Mouse (Mus musculus): ENCODE results near the gene Srd5a3.
"Not testable (repeated sequence)": the region's sequence is repeated elsewhere in the genome, so short reads cannot be mapped to it uniquely, and the experiment has no call there.

The Srd5a3 gene

DNA sequence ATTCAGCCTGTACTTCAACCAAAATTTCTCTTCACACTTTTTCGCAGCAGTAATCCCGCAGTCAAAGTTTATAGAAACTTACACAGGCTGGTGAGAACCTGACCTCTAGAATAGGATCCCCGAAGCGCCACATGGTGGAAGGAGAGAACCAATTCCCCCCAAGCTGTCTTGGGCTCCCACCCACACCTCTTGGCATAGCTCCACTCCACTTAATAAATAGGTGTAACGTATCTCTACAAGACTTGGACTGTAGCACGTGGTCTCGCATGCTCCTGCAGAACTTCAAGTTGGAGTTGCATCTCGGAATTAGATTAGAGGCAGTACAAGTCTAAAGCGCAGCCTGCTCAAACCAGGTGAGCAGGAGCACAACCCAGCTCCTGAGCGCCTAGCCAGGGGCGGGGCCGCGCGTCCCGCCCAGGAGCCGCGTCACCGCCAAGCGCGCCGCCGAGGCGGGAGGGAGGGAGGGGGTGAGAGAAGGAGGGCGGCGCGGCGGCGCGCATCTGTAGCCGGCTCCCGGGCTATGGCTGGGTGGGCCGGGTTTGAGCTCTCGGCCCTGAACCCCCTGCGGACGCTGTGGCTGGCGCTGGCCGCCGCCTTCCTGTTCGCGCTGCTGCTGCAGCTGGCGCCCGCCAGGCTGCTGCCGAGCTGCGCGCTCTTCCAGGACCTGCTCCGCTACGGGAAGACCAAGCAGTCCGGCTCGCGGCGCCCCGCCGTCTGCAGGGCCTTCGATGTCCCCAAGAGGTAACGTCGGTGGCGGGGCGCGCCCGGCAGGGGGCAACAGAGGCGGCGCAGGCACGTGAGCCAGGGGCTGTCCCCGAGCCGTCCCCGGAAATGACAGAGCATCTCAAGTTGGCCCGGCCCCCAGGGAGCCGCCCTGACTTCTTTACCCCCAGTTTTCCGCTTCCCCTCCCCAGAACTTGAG lies at the start of gene Srd5a3:
TSS of gene Srd5a3 (plus strand) at position 464 of the 922 bp plus-strand sequence.
- peak; percentile 99 for DNase-seq

DNA sequence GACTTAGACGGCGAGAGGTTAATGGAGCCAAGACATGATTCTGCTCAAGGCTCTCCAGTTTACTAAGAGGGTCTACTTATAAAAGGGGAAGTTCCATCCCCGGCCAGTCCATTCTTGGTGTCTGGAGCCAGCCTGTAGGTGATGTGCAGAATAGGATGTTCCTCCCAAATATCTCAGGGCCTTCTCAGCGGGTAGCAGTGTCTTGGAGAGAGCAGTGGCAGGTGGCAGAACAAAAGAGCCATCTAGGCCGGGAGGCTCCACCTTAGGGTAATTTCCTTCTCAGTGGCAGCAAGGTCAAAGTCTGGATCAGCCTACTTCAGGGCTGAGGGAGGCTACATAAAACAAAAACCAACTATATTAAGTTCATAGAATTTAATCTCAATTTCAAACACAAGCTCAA lies 36.3 kb upstream of the Srd5a3 start:
- not testable (repeated sequence) for DNase-seq

DNA sequence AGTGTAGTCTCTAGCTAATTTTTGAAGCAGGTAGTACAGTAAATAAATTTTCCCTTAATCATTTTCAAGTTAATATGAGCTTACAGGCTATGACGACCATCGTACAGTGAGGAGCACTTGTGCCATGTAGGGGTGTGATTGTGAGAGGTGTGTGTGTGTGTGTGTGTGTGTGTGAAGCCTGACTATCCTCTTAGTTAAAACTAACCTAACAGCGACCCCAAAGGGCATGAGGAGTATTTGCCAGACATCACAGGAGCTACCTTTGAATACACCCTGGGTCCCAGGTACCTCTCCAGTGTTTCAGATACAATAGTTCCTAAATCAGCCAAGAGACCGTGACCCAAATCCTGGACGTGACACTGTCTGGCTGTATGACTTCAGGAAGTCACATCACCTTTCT lies 32.8 kb upstream of the Srd5a3 start:
- DNase-seq: no peak

DNA sequence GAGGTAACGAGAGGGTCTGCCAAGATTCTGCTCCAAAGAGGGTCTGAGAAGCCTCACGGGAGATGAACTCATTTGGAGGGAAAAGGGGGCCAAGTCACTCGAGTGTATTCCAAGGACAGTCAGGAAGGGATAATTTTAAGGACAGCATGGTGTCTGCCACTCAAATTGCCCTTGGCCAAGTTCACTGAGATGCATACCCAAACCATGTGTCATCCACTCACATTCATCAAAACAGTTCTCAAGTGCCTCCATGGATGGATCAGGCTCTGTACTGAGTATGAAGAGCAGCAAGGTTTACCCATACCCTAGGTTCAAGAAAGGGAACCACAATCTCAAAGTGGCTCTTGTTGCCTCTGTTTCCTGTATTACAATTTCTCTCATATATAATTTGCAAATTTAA lies 31.6 kb upstream of the Srd5a3 start:
- no peak for DNase-seq

DNA sequence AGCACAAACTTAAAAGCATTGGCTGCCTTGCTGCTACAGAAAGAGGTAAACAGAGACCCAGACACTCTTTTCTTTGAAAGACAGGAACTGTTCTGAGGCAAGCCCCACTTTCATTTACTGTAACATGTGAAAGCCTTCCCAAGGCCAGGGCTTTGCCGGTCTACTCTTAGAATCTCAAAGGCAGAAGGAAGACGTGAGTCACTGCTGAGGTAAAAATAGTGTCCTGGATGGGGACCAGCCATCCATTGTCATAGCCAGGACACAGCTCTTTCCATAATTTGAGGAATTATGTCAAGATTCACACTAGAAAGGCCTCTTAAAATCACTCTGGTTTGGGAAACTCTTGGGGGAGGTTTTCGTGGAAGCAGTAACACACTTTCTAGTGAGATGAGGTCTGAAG lies 28.9 kb upstream of the Srd5a3 start:
- DNase-seq: no peak

DNA sequence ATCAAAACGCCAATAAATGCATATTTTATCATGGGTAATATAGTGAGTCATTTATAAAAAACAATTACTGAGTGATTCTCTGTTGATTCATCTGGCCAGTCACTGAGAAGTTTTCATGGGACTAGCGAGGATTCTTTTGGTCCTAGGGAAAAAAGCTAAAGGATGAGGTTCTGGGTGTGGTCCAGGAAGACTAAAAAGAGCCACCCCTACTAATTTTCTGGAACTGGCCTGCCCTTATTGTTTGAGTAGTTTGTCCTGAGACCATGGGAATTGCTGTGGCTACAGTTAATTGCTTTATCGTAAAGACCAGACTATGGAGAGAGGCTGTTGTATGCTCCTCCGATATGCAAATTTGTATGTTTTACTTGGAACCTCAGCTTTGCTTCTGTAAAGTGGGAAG lies 28.1 kb upstream of the Srd5a3 start:
- DNase-seq: no peak

DNA sequence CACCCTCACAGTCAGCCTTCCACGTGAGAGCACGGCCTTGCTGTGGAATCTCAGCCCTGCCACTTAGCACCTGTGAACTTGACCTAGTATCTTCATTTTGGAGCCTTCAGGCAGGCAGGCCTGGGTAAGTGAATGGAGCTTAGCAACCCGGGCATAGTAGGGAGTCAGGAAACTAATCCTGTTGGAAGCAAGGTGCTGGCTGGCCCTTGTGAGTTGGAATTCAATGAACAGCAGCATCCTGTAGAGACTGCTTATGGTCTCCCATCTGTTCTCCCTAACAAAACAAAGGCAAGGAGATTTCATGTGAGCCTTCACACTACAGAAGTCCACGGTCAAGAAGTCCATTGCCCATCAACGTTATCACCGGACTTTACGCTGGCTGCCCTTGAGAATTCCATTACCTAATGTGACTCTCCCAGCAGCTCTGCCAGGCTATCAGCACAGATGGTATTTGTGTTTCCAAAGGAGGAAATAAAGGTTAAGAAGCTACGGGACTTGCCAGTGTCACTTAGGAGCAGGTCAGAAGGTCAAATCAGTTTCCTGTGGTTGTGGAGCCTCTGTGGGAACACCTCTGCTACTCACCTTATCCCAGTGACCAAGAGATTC lies 24.5 kb upstream of the Srd5a3 start:
- DNase-seq: no peak

DNA sequence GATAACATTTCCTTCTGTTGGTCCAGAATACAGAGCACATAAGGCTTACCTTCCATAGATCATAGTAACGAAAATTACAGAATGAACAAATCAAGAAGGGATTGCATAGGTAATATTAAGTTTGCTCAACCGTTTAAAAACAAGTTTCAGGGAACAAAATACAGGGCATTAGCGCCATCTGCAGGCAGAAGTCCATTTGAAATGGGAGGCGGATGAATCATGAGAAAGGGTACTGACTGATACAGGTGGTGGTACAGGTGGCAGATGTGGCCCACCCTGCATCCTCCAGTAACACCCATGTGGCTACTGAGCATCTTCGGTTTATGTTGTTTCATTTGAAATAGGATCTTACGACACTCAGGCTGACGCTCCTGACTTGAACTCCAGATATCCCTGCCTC lies 21.6 kb upstream of the Srd5a3 start:
- peak; percentile 9 to 29 for DNase-seq

DNA sequence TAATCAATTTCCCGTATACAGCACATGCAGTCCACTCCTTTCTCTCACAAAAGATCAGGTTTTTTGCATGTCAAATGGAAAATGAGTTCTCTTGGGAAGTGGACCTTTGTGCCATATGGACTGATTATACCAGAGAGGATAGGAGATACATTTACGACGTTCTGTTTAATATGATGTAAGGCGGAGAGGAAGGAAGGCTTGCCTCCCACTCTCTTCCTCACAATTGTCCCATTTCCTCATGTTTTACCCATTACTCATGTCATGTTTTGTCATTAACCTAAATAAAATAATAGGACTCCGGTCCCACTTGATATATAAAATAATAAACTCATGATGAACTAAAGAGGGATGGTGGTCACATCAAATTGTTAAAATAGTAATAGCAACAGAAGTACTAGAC lies 19.4 kb upstream of the Srd5a3 start:
- DNase-seq: no peak

DNA sequence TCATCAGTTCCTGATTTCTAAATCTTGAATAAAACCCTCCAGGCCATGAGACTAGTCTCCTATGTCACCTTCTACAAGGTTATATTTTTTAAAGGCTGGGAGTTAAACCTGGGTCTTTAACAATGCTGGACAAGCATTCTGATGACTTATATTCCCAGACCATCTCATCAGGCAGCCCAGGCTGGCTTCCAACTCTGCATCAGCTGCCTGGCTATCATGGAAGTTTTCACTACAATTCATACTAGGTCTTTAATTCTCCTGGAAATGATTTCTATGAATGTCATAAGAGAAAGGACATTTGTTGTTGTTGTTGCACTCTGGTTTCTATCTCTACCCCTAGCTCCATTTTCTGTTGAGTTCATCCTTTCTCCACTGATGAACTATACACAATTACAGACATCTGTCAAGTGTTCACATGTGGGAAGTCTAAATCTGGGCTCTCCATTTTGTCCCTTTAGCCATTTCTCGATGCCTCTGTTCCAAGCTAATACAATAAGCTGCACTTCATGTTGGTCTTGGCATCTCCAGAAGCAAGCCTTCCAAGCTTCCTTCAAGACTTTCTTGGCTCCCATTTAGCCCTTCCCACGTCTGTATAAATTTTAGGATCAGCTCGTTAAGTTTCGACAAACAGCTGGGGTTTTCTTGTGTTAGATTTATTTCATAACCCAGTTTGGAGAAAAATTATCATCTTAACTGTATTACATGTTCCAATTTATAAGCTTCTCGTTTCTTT lies 12.3 kb upstream of the Srd5a3 start:
- no peak for DNase-seq

DNA sequence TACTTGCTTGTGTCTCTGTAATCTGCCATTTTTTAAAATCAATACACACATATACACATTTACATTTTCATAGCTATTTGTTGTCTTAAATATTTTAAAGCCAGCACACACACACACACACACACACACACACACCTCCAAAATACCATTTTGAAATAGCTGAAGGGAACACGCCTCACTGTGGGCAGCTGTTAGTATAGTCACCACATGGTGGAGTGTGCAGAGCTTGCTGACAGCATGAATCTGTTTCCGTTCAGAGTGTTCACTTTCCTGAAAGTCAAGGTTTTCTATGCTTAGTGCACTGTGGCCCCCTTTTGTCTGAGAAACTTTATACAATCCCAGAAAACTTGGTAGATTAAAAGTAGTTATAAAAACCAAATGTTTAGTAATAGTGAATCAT lies 9.8 kb upstream of the Srd5a3 start:
- no peak for DNase-seq

DNA sequence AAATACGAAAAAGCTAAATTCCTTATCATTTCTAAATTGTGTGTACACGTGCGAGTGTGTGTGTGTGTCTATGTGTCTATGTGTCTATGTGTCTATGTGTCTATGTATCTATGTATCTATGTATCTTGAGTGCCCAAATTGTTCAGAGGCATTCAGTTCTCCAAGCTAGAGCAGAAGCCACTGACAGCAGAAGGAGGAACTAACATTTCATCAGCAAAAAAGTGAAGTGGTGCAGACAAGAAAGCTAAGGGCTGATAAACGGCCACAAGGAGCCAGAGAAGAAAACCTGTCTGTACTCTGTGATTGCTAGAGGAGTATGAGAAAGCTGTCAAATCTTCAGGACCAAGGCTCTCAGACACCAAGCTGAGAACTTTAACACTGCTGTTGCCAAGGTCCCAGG lies 8.1 kb upstream of the Srd5a3 start:
- no peak for DNase-seq

DNA sequence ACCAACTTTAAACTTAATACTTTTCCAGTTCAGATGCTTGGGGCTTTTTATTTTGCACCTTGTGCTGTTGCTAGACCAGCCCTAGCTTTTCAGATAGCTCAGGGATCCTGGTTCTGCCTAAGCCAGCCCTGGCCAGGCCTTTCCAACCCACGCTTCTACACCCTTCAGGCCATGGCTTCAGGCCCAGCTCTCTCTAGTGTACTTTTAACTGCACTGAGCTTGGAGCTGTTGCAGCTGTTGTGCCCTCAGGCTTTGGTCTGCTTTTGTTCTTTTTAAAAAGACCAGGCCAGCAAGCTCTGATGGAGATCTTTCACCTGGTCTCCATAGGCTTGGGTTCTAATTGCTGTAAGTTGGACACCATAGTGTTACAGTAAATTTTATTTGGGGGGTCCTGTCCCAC lies 4.4 kb upstream of the Srd5a3 start:
- no peak for DNase-seq

DNA sequence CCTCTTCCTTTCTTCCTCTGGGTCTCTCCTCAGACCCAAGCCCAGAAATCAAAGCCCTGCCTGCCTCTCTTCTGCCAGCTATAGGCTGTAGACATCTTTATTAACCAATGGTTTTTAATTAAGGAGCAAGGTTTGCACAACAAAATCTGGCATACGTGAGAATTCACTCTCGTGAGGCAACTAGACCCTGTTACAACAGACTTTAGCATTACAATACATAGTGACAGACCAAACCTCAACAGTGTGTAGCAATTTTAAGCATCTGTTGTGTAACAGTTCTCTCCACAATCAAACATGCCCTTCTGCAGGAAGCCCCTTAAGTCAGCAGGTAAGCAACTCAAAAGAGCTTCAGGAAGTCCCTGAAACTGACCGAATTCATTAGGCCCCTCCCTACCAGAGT lies 3.8 kb upstream of the Srd5a3 start:
- DNase-seq: no peak

DNA sequence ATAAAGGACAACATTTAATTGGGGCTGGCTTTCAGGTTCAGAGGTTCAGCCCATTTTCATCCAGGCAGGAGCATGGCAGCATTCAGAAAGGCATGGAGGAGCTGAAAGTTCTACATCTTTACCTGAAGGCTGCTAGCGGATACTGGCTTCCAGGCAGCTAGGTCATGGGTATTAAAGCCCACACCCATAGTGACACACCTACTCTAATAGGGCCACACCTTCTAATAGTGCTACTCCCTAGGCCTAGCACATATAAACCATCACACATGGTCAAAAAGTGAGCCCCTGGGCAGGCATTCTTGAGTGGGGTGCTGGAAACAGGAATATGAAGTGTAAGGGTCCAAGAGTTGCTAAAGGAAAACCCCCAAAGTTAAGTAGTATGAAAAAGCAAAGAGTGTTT lies 2.5 kb upstream of the Srd5a3 start:
- no peak for DNase-seq

DNA sequence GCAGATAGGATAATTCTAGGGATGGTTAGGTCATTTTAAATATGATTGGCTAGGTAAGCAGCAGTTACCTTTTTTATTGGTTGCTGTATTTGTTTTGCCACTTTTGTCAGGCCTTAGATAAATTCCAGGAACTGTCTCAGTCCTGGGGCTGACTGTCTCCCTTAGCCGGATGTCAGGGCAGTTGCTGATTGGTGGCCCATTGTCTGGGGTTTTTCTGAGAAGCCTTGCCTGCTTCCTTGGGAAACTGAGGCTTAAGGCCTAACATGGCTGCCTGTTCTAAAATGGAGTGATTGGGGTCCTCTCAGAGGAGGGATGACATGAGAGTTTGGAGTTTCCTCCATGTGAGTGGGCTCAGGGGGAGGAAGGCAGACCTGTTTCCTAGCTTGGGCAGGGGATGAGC lies 2.0 kb upstream of the Srd5a3 start:
- DNase-seq: no peak

DNA sequence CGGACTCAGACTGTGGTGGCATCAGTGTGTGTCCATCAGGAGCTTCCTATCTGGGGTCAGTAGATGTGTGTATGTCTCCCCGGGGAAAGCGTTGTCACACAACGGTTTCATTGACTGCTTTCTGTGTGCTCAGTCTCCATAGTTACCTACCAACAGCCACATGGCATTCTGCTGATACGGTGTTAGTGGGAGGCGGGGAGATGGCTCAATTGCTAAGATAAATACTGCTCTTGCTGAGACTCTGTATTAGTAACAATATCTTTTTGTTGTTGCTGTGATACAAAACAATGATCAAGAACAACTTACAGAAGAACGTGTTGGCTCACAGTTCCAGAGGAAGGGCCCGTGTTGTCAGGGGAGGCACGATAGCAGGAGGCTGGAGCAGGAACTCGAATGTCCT lies 1.6 kb upstream of the Srd5a3 start:
- DNase-seq: no peak

DNA sequence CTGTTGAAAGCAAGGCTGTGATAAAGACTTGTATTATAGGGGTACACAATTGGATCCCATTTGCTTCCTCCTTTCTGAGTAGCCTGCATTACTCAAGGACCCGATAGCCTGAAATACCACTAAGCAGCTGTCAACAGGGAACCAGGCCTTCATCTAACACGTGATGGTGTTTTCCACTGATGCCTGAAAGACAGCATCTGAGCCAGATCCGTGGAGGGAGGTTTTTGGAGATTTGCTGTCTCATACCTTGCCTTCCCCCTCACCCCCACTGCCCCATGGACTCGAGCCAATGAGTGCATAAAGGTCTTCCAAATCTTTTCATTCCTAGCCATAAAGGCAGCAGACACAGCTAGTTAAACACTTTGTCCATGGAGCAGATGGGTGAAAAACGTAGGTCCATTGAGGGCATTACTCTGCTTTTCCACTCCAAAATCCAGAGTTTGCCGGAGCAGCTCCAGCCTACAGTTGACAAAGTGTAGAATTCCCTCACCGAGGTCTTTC lies 850 bp upstream of the Srd5a3 start:
- no peak for DNase-seq

DNA sequence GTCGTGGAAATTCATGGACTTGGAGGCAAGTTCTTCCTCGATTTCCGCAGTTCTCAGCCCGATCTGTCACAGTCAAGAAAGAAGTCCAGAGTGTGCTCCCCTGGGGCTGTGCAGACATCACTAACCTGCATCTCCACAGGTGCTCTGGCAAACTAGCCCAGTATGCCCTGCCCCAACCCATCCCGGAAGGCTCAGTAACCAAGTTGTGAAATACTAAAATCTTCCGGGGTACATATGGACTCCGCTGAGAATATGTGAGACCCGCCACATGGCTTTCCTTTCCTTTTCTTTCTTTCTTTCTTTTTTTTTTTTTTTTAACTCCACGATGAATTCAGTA lies 627 bp downstream of the Srd5a3 start:
- DNase-seq: no peak

DNA sequence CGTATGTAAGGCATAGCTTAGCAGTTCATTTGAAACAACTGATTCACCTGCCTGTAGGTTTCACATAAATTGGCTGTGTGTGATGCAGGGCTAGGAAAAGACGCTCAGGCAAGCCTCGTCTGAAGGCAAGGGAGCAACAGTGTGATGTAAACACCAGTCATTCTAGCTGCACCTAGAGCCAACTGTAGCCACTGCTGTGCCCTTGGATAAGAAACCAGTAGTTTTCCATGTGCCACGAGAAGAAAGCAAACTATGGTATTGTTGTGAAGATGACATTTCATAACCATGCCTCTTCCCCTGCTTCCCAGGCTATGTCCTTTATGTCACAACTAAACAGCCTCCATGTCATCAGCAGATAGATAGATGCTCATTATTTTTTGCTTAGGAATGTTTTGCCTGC lies 3.3 kb downstream of the Srd5a3 start:
- no peak for DNase-seq

DNA sequence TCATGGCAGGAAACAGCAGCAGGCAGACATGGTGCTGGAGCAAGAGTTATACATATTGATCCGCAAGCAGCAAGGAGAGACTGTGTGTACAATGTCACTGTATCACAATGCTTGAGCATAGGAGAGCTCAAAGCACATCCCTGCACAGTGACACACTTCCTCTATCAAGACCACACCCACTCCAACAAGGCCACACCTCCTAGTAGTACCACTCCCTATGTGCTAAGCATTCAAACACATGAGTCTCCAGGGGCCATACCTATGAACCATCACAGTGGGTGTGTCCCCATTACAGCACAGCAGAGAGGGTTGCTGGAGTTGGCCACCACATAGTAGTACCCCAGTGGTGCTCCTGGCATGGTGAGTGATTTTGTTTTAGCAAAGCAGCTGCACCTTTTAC lies 6.3 kb downstream of the Srd5a3 start:
- no peak for DNase-seq

DNA sequence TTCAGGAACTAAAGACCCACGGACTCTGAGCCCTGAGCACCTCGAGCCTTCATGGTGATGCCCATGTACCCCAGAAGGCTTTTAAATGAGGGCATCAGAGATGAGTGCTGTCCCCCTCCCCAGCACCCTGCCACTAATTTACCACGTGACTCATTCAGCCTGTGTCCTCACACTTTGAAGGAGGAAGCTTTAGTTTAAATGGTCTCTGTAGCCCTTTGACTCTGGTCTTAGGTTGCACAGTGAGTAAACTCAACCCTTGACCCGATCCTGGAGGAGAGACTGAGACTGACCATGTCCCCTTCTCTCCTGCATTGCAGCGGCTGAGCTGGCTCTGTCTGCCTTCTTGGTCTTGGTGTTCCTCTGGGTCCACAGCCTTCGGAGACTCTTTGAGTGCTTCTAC lies 9.4 kb downstream of the Srd5a3 start:
- no peak for DNase-seq

DNA sequence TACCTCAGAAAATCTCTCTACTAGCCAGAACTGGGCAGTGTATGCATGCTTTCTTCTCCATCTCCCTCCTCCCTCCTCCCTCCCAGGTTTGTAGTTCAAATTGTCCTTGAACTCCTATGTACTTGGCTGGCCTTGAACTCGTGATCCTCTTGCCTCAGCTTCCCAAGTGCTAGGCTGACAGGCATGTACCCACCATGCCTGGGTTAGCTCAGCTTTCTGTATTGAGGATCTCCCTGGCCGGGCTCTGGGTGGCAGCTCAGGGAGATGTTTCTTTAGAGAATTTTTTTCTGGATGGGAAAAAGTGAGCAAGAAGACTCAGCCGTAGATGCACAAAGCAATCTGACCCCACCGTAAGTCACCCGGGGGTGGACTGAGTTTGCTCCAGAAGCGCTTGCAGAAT lies 12.9 kb downstream of the Srd5a3 start:
- no peak for DNase-seq

DNA sequence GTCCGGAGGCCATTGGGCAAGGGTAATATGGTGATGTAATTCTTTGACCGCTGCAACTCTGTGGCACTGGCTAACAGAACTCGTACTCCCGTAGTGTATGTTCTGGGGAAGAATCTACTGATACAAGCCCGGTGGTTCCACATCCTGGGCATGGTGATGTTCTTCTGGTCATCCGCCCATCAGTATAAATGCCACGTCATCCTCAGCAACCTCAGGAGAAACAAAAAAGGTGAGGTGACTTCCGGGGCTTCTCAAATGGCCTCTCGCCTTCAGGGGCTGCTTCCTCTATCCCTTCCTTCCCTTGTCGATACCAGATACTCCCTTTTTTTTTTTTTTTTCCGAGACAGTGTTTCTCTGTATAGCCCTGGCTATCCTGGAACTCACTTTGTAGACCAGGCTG lies 13.4 kb downstream of the Srd5a3 start:
- no peak for DNase-seq
